Mouse (Mus musculus): ENCODE data around the gene LTO1.

DNA sequence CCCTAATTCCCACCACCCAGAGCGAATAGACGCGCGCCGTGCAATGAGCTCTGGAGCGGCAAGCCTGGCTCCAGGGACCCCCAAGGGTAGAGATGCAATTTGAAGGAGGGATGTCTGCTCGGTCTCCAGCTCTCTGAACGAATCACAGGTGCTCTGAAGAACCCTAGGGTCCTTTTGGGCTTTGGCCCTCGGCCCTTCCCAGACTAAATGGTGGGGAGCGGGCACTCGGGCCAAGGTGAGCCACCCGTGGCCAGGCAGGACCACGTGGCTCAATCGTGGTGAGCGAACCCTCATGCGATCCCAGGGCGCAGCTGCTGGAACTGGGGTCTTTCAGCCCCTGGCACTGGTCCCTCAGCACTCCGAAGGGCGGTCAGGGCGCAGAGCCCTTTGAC is 27.8 kb downstream of the LTO1 start:
- TF ChIP-seq POLR2A (IDR thresholded peaks at IDR 0.05; ENCODE audit: control insufficient read depth, low read depth, low read length) = no peak
- no peak for TF ChIP-seq CTCF (IDR thresholded peaks at IDR 0.05; ENCODE audit: control insufficient read depth, insufficient read depth, insufficient replicate concordance, low read depth, low read length)
